Mouse (Mus musculus): ENCODE data around the gene Olfr1160. TPM values are rescaled to one million over a fixed set of nuclear protein-coding genes. Genes with fewer than 3 reads are reported as not detected.

The Olfr1160 gene
- polyA plus RNA-seq (2017; shearing (Covaris generic)): not detected

DNA sequence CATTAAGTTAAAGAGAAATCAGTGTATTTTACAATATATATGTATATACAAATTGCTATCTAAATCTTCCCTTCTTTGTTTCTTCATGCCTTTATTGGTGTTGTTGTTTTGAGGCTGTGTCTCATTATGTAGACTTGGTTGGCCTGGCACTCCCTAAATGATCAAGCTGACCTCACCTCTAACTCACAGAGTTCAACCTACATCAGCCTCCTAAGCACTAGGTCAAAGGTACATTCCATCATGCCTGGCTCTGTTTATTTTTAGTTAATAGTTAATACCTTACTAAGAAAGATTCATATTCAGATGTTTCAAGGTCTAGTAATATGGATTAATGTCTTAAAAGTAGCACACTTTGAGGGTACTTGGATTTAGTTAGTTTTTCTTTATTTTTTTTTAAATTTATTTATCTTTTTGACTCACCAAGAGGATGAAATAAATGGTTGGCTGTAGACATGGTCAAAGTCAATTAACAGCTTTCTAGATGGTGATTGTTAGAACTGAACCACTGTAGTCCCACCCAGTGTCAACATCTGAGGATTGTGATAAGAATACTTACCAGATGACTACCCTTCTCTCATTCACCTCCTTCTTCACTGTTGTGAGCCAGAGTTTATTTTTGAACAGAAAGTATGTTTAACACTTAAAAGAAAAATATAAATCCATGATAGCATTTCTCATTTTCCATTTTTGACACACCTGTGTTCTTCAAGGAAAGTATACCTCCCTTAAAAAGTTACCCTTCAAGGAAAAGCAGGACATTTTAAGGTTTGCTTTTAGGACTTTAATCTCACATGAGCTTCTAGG is at the start of gene Olfr1160:
TSS of gene Olfr1160 (minus strand) at position 754 of the 804 bp plus-strand sequence.

DNA sequence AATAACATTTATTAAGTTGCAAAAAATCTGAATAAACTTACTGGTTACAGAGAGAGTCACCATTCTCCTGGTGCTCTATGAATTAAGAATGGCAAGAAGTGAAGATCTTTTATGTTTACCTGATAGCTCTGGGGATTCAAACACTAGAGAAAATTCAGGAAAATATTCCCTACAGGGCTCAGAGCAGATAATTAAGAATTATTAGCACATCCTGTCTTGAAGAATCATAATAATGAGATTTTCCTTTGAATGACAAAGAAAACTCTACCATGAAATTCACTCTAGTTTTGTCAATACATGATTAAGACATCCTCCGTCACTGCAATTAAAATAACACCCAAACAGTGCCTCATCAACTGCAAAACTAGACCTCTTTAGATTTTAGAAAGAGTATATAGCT is 43.0 kb upstream of the Olfr1160 start, which contains the start of gene Olfr1162:
TSS of gene Olfr1162 (minus strand) at position 101 of the 400 bp plus-strand sequence.

GRCm38 (mm10) chr2:88037599-88037998 is 29.5 kb upstream of the Olfr1160 start, which contains the start of gene Olfr73:
TSS of gene Olfr73 (minus strand) at chr2:88037699.

DNA sequence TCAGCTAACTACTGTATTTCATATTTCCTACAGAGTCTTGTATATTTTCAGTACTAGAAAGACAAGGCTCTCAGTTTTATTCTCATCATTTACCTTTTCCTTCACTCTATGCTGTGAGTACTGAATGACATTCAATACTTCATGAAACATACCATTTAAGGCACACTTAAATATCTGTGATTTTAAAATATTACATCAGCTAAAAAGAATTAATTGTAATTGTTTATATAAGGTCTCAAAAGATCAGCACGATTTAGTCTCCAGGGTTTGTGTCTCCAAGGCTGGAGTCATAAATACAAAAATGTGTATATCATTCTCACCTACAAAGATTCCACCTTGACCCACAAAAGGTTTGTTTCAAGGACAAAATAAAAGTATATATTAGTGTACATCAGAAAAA is 14.4 kb upstream of the Olfr1160 start, which contains the start of gene Olfr1161:
TSS of gene Olfr1161 (plus strand) at position 301 of the 400 bp plus-strand sequence.

GRCm38 (mm10) chr2:87989813-87990212 is 18.3 kb downstream of the Olfr1160 start, which contains the start of gene Olfr1158:
TSS of gene Olfr1158 (plus strand) at chr2:87990113.

DNA sequence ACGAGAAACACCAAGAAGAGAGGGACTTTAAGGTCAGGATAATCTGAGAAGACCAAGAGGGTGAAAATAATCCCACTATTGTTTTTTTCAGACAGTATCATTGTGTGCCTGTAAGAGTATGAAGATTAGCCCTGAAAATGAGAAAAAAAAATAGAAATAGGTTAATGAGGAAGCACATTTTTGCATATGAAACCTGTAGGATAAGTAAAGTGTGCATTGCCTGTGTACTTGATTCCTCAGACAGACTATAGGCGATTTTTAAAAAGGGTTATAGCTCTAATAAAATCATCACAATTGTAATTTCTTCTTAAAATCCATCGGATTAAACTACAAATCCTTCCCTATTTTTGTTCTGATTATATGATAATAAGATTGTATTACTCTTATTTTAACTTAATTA is 33.5 kb downstream of the Olfr1160 start, which contains the start of gene Olfr74:
TSS of gene Olfr74 (minus strand) at position 101 of the 400 bp plus-strand sequence.

GRCm38 (mm10) chr2:87968199-87968598 is 39.9 kb downstream of the Olfr1160 start, which contains the start of gene Olfr1157:
TSS of gene Olfr1157 (minus strand) at chr2:87968299.

GRCm38 (mm10) chr2:87953000-87953399 is 55.1 kb downstream of the Olfr1160 start, which contains the start of gene Olfr1156:
TSS of gene Olfr1156 (minus strand) at chr2:87953100.

Other genes with a start within 250 kb of the Olfr1160 start
- not detected for gene Olfr152, start 228.8 kb downstream of the Olfr1160 start, polyA plus RNA-seq (2017; shearing (Covaris generic))
- not detected for gene Olfr1143, start 207.7 kb downstream of the Olfr1160 start, polyA plus RNA-seq (2017; shearing (Covaris generic))
- gene Olfr1145, start 198.4 kb downstream of the Olfr1160 start, polyA plus RNA-seq (2017; shearing (Covaris generic)): not detected
- not detected for gene Olfr1148, start 177.7 kb downstream of the Olfr1160 start, polyA plus RNA-seq (2017; shearing (Covaris generic))
- gene Olfr1150-ps1, start 164.3 kb downstream of the Olfr1160 start, polyA plus RNA-seq (2017; shearing (Covaris generic)): not detected
- not detected for gene Olfr1151, start 152.4 kb downstream of the Olfr1160 start, polyA plus RNA-seq (2017; shearing (Covaris generic))
- not detected for gene Olfr1152, start 141.8 kb downstream of the Olfr1160 start, polyA plus RNA-seq (2017; shearing (Covaris generic))
- gene Olfr1153, start 113.3 kb downstream of the Olfr1160 start, polyA plus RNA-seq (2017; shearing (Covaris generic)): not detected
- gene Olfr1154, start 103.1 kb downstream of the Olfr1160 start, polyA plus RNA-seq (2017; shearing (Covaris generic)): not detected
- gene Olfr1155, start 63.1 kb downstream of the Olfr1160 start, polyA plus RNA-seq (2017; shearing (Covaris generic)): not detected
- 0.20 TPM for gene Olfr1156, start 55.2 kb downstream of the Olfr1160 start, polyA plus RNA-seq (2017; shearing (Covaris generic))
- gene Olfr1157, start 40.0 kb downstream of the Olfr1160 start, polyA plus RNA-seq (2017; shearing (Covaris generic)): not detected
- gene Olfr74, start 33.6 kb downstream of the Olfr1160 start, polyA plus RNA-seq (2017; shearing (Covaris generic)): not detected
- not detected for gene Olfr1158, start 18.2 kb downstream of the Olfr1160 start, polyA plus RNA-seq (2017; shearing (Covaris generic))
- not detected for gene Olfr1161, start 14.5 kb upstream of the Olfr1160 start, polyA plus RNA-seq (2017; shearing (Covaris generic))
- not detected for gene Olfr73, start 29.4 kb upstream of the Olfr1160 start, polyA plus RNA-seq (2017; shearing (Covaris generic))
- gene Olfr1162, start 42.9 kb upstream of the Olfr1160 start, polyA plus RNA-seq (2017; shearing (Covaris generic)): not detected
- not detected for gene Olfr1163, start 63.6 kb upstream of the Olfr1160 start, polyA plus RNA-seq (2017; shearing (Covaris generic))
- gene Olfr1164, start 85.7 kb upstream of the Olfr1160 start, polyA plus RNA-seq (2017; shearing (Covaris generic)): not detected
- not detected for gene Olfr1166, start 120.0 kb upstream of the Olfr1160 start, polyA plus RNA-seq (2017; shearing (Covaris generic))
- not detected for gene Olfr1167, start 146.9 kb upstream of the Olfr1160 start, polyA plus RNA-seq (2017; shearing (Covaris generic))
- not detected for gene Olfr1168, start 173.6 kb upstream of the Olfr1160 start, polyA plus RNA-seq (2017; shearing (Covaris generic))
- not detected for gene Olfr1170, start 220.1 kb upstream of the Olfr1160 start, polyA plus RNA-seq (2017; shearing (Covaris generic))

All from activated CD4-positive, CD25-positive, alpha-beta regulatory T cell, adult 9 weeks (primary cell).